Mouse (Mus musculus) megakaryocyte, embryonic 14.5 days (primary cell): Measurements from ENCODE around the gene Suv39h2.

Experiments used
- FLI1 ChIP-seq: IDR thresholded peaks from 2 replicates; pipeline ENCODE4 v1.6.1; 2012; ENCODE audit warnings: low read length, inconsistent platforms, mixed read lengths
- GATA1 ChIP-seq: IDR thresholded peaks from 3 replicates; pipeline ENCODE4 v1.6.1; 2012; ENCODE audit warnings: mixed read lengths, low read length, inconsistent platforms, borderline replicate concordance

DNA sequence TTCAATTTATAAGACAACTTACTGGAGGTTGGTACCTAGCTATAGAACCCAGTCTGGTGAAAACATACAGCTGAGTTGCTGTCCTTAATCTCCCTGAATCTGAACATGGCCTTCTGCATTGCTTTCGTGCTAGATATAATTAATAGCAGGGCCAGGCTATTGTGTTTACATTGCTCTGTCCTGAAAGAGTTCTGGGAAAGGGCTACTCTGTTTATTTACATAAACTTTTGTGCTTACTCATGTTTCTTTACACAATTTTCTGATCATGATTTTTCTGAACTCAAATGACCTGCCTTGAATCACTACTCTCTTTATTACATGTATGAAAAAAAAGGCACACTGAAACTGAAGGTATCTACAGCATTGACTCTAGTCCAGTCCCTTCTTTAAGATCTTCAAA, 59.2 kb downstream of the Suv39h2 start:
- TF ChIP-seq GATA1 = no peak
- TF ChIP-seq FLI1 = no peak
